Mouse (Mus musculus): Measurements from ENCODE around the gene Bnip3. TPM values are rescaled to one million over a fixed set of nuclear protein-coding genes. Genes with fewer than 3 reads are reported as not detected.
A peak's percentile ranks its signal among the peaks of the same experiment; 100 is the strongest.

Gene Bnip3
- total RNA-seq (2014; fragmentation: Nextera tagmentation) (23.0 and 24.0 TPM in 2 replicates), total RNA-seq (2017) (17.9 and 22.9 TPM in 2 replicates)

DNA sequence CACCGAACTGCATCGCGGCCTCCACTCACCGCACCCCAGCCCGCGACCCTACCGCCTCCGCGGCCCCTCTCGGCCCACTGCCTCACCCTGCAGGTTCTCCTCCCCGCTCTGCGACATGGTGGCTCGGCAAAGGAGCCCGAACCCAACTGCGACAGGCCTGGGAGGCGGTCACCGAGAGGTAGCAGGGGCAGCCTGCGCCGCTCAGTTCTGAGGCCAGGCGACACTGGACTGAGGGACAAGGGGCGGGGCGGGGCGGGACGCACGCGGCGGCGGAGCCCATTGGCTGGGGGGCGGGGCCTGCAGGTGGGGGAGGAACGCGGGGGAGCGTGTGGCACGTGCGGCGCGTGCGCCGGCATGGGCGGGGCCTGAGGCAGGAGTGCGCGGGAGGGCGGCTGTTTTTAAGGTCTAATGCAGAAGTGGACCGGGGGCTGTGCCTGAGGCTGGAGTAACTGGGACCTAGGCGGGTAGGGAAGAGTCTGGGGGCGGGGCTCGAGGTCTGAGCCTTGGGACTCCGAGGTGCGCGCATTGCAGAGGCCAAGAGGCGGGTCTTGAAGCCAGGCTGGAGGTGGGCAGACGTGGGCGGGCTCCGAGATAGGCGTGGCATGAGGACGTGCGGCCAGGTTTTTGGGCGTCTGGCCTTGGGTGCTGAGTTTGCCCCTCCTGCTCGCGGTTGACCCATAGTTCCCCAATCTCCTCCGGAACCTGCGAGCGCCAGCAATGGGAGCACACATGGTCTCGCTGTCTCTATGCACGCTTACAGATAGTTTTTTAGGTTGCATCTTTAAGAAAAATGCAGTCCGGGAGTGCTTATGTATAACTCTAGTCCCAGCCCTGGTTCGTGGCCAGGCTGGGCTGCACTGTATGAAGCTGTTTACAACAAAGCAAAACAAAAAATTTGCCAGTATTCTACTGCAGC, at the start of gene Bnip3:
Gene Bnip3 (minus strand): TSS at position 243 of the 916 bp plus-strand sequence.
- peak; percentile 89 for ATAC-seq (replicated peaks; ENCODE audit: poor library complexity, severe bottlenecking)

DNA sequence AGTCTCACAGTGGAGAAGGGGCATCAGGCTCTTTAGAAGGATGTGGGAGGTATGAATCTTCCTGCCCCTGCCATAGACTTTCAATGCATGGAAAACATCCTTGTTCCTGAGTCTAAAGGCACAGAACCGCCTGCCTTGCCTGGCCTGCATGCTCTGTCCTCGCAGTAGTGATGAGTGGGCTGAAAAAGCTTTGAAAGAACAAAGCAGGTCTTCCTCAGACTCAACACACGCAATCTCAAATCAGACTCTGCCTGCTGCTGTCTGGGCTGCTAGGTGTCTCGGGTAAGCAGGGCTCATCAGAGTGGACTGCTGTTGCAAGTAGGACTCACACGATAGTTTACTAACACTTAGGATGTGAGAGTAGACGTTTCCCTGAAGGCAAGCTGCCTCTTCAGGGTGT, 47.8 kb upstream of the Bnip3 start:
- no peak for ATAC-seq (replicated peaks; ENCODE audit: poor library complexity, severe bottlenecking)

DNA sequence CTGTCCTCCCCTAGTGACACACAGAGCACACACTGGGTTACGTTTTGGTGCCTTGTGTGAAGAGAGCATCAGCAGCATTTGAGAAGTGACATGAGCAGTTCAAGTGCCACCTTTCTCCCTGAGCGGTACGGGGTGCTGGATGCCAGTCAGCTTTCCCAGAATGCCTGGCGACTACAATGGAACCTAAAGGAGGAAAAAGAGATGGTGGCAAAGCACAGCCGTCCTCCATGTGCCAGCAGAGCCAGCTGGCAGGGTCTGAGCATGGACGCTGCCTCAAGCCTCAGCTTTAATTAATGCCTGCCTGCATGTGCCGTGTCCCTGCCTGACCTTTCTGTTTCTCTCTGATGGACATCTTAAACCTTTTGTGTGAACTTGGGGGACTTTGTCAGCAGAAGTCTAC, 46.5 kb upstream of the Bnip3 start:
- ATAC-seq (replicated peaks; ENCODE audit: poor library complexity, severe bottlenecking): no peak

DNA sequence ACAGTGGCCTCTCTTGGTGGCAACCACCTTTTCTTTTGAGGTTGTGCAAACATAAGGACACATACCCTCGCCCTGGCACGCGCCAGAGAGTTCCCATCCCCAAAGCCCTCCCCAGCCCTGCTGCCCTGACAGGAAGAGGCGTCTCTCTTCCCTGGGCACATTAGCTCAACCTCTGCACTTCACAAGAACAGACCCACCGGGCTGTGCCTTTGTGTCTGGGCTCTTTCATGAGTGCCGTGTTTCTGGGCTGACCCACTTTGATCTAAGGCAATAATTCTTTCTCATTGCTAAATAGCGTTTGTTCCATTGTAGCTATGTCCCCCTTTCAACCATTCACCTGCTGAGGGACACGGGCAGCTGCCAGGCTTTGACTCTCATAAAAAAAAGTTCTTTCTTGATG, 39.0 kb upstream of the Bnip3 start:
- ATAC-seq (replicated peaks; ENCODE audit: poor library complexity, severe bottlenecking): no peak

DNA sequence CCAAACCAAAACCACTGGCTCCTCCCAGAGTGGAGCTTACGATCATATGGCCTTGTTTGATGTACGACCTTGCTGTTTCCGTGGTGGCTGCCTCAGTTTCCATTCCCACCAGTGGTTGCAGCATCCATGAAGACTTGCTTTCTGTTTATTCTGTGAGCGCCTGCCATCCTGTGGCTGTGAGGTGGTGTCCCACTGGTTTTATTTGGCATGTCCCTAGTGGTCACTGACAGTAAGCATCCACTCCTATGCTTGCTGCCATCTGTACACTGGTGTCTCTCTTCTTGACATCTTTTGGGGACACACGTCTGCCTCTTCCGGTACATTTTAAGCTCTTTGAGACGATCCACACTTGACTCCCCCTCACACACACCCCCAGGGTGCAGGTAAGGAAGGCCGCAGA, 38.4 kb upstream of the Bnip3 start:
- no peak for ATAC-seq (replicated peaks; ENCODE audit: poor library complexity, severe bottlenecking)

DNA sequence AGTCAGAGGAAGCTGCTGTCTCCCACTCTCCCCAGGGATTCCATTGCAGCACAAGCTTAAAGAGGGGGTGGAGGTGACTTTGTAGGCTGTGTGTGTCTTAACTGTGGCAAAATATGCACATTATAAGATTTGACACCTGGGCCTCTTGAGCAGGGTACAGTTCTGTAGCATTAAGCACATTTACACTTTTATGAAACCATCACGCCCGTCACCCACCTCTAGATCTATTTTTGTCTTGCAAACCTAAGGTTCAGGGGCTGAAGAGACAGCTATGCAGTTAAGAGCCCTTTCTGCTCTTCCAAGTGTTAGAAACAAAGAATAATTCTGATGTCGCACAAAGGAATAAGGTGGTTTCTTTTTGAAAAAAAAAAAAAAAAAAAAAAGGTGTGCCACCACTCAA, 36.3 kb upstream of the Bnip3 start:
- ATAC-seq (replicated peaks; ENCODE audit: poor library complexity, severe bottlenecking): no peak

DNA sequence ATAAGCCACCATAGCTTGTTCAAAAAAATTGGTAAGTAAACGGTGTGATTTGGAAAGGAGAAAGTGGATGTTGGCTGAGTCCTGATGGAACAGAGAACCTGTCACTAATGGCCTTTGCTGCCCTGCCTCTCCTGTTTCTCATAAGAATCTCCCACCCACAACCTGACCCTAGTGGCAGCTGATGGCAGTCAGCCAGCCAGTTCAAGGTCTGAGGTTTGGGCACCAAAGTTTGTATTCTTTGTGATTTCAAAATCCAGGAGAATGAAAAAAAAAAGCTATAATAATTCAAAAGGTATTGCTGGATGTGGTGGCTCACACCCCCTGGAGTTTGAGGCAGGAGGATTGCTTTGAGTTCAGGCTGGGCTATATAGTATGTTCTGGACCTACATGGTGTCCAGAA, 33.0 kb upstream of the Bnip3 start:
- ATAC-seq (replicated peaks; ENCODE audit: poor library complexity, severe bottlenecking): no peak

DNA sequence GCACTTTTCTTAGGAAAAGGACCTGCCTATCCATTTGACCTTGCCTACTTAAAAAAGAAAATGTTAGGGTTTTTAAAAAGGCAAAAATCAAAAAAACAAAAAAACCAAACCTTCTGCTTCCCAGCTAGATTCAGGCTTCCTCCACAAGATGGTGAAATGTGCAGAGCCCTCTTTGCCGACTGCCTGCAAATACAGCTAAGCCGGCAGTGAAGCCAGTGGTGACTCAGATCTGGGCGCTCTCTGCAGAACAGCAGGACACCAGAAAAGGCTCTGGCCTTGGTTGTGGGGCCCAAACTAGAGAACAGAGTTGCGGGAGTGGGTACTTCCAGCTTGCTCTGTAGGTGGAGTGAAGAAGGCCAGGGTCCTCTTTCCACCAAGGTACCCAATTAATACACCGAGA, 32.3 kb upstream of the Bnip3 start:
- no peak for ATAC-seq (replicated peaks; ENCODE audit: poor library complexity, severe bottlenecking)

DNA sequence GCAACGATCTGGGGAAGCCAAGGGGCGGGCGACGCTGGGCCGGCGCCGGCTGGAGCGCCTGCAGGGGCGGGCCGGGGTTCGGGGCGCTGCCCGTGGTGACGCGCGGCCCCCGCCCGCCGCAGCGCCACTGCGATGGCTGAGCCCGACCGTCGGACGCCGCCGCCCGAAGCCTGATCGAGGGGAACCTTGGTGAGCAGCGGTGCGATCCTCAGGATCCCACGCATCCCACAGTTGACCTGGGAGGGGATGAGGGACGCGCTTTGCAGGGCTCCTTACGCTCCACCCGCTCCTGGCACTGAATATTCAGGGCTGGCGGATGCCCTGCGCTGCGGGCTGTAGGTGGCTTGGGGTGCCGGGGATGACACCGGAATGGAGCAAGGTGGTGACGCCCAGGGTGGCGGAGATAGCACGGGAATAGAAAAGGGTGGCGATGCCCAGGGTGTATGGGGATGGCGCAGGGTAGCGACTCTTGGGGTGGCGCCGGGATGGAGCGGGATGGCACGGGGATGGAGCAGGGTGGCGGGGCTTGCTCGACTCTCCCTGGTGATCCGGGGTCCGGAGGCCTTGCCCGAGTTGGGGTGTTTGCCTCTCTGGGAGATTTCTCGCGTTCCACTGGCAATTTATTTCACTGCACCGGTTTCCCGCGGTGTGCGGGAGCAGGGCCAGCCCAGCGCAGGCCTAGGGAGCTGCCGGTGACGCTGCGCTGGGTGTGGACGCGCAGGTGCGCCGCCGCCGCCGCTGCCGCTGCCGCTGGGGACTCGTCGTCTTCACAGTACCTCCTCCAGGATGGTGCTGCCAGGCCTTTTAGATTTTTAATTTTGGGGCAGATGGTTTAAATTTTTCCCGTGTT, 31.5 kb upstream of the Bnip3 start, which contains the start of gene Jakmip3:
Gene Jakmip3 (plus strand): TSS at position 119 of the 850 bp plus-strand sequence.
- peak; percentile 42 for ATAC-seq (replicated peaks; ENCODE audit: poor library complexity, severe bottlenecking)

DNA sequence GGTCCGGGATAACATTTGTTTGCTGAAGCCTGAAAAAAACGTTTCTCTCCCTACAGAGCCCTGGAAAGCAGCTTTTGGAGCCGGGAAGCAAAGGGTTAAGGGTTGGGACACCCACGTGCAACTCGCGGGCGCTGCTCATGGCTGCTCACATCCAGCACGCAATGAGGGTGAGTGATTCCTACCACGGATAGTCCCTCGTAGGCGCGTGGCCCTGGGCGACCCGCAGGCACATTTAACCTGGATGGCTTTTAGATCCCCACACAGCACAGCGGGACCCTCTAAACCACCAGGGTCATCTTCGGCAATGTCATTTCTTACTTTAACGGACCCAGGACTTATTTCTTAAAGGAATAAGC, 30.9 kb upstream of the Bnip3 start:
- 0 out of 2 replicates have a peak, but pooled peaks have one; percentile 20 for ATAC-seq (replicated peaks; ENCODE audit: poor library complexity, severe bottlenecking)

DNA sequence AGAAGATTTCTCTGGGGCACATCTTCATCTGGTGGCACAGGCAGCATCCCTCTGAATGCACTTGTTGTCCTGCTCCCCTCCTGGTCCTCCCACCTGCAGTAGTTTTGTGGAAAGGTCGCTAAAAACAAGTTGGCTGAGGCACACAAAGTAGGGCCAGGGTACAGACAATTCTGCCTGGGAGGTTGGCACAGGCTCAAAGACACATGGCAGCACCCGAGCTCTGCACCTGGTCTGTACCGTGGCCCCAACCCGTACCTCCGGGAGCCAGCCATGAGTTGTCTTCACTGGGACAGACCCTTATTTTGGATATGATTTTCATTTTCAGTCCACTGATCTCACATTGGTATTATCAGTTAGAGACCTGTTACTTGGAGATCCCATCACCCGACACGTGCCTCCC, 29.7 kb upstream of the Bnip3 start:
- ATAC-seq (replicated peaks; ENCODE audit: poor library complexity, severe bottlenecking): no peak

DNA sequence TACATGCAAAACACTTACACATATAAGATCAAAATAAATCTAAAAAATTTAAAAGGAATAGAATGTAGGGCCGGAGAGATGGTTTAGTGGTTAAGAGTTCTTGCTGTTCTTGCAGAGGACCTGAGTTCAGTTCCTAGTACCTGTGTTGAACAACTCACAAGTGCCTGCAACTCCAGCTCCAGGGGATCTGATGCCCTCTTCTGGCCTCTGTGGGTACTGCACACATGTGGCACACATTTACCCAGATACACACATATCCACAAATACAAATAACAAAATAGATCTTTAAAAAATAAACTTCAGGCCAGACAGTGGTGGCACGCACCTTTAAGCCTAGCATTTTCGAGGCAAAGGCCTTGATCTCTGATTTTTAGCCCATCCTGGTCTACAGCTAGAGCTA, 25.2 kb upstream of the Bnip3 start:
- no peak for ATAC-seq (replicated peaks; ENCODE audit: poor library complexity, severe bottlenecking)

DNA sequence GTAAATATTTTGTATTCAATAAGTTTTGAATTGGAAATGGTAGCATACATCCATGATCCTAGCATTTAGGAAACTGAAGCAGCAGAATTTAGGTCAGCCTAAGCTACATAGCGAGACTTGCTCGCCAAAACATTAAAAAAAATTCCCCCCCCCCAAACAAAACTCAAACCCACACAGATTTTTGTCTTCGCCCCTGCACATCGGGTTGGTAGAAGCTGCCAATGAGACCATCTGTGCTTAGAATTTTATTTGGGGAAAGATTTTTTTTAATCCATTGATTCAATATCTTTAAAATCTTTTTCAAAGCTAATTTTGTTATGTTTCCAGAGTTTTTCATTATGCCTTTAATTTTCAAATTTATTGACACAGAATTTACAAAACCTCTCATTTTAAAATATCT, 19.1 kb upstream of the Bnip3 start:
- no peak for ATAC-seq (replicated peaks; ENCODE audit: poor library complexity, severe bottlenecking)

DNA sequence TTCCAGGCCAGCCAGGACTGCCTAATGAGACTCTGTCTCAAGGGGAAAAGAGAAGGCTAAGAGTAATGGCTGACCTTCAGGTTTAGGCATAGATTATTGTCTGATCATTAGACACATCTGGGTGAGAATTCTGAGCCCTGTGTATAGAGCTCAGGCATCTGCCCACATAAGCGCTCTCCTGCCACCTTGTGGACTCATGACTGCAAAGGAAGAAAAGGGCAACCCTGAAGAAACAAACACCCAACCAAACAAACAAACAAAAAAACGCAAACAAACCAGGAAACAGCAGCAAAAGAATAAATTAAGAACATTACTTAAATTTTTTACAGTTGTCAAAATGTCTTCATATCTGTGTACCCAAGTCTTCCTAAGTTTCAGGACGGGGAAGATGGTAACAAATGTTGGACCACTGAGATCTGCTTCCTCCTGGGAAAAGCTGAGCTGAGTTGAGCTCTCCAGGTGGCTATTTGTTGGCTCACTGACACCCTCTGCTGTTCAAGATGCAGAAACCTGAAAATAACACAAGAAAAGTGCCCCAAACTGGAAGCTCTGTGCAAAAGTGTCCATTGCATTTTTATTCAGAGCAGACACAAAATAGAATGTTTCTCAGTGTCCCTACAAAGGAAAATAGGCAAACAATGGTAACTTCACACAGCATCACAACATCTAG, 14.6 kb upstream of the Bnip3 start:
- ATAC-seq (replicated peaks; ENCODE audit: poor library complexity, severe bottlenecking): 0 out of 2 replicates have a peak, but pooled peaks have one; percentile 9

DNA sequence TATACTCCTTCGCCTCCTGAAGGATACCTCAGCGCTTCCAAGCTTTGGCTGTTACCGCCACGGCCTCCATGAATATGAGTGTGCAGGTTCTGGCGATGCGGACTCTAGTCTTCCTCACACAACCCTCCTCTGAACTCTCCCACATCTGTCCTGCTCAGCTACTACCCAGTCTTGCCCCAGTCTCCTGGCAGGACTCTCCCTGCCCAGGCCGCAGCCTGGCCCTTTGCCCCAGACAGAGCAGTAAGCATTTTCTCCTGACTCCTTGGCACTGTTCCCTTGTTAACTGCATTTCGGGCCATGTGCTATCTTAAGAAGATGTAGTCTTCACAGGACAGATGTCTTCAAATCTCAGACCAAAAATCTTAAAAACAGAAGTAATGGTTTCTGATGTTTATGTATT, 12.3 kb upstream of the Bnip3 start:
- no peak for ATAC-seq (replicated peaks; ENCODE audit: poor library complexity, severe bottlenecking)

DNA sequence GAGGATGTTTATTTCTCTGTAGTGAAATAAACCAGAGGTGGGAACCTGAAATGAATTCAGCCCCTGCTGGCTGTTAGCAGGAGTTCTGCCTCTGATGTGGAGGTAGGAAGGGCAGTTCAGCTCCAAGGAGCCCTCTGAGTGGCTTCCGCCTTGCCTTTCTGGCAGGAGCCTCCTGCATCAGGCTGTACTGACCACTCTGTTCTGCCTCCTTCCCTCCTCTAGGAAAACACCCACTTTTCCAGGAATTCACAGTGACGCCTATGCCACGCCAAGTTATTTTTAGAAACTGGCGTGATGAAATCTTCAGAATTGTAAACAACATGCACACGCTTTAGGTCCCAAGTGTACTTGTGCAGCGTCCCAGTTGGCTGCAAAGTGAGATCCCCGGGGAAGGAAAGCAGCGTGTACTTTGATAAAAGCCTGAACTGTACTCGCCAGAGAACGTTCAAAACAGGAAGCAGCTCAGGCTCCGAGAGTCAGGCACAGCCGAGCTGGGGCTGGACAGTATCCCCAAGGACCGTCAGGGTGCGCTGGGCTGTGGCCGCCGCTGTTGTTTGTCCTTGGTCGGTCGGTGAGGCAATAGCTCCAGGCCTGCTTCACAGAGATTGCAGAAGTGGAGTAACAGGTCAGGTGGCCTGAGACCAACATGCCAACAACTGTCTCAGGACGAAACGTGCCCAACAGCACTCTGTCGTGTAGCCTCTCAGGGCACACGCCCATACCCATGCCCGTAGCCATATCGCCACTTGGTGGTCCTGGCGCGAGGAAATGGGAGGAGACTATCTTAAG, 10.0 kb upstream of the Bnip3 start:
- peak; percentile 91 for ATAC-seq (replicated peaks; ENCODE audit: poor library complexity, severe bottlenecking)

DNA sequence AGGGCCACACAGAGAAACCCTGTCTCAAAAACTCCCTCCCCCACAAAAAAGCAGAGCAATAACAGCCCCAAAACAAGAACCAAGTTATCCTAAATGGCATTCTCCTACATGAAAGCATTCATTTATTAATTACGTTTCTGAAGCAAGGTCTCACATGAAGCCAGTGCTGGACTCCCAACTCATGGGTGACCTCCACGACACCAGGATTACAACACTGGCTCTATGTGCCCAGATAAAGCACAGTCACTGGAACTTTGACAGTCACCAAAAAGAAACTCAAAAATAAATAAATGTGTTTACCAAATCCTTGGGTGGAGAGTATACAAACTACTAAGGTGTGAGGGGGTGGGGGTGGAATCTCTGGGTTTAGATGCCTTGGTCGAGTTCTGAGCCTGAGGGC, 4.3 kb upstream of the Bnip3 start:
- no peak for ATAC-seq (replicated peaks; ENCODE audit: poor library complexity, severe bottlenecking)

DNA sequence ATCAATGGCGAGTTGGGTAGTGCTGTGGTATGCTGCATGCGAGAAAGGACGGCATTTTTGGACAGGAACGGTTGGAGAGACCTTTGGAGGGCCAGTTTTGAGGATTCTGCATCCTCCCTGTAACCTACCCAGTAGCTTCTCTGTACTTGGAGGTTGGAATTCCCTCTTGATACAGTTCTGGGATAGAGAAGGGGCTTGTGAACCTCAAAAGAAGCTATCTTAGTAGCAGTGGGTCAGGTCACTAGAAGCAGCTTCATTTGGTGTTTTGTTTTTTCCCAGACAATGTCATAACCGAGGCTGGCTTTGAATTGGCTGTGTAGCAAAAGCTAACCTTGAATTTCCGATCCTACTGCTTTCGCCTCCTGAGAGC, 859 bp upstream of the Bnip3 start:
- ATAC-seq (replicated peaks; ENCODE audit: poor library complexity, severe bottlenecking): no peak

DNA sequence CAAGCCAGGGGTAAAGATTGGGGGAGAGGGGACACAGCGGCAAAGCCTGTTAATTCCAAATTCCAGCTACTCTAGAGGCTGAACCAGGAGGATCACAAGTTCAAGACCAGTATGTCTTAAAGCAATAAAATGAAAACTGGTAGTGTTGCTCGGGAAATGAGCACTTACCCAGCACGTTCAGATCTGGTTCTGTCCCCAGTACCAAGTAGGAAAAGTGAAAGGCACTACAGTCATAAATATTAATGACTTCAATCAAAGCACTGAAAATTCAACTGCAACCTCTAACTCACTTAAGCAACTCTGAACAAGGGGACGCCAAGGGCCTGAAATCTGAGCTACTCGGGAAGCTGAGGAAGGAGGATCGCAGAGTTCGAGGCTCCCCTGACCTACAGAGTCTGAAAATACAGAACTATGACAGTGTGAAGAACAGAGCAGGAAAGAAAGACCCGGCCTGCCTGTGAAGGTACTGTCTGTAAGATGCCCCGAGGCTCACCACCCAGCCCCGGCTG, 497 bp downstream of the Bnip3 start:
- ATAC-seq (replicated peaks; ENCODE audit: poor library complexity, severe bottlenecking): no peak

DNA sequence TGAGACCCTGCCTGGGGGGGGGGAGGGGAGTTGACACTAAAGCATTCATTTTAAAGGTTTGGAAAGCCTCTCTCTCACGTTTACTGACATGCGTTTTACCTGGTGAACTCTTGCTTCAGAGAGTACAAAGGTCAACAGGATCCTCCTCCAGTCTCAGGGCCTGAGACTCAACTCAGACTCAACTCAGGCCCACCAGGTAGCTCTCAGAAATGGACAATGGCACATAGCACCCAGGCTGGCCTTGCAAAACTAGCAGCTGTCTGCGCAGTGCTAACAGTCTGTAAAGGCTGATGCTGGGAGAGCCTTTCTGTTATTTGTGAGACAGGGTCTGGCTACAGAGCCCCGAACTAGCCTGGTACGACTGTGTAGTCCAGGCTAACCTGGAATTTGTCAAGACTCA, 1.3 kb downstream of the Bnip3 start:
- no peak for ATAC-seq (replicated peaks; ENCODE audit: poor library complexity, severe bottlenecking)

Data from granulocyte monocyte progenitor cell, adult 5-6 weeks (primary cell).